15 mouse cellular contexts compared by ENCODE assay signal in the genomic region with DNA sequence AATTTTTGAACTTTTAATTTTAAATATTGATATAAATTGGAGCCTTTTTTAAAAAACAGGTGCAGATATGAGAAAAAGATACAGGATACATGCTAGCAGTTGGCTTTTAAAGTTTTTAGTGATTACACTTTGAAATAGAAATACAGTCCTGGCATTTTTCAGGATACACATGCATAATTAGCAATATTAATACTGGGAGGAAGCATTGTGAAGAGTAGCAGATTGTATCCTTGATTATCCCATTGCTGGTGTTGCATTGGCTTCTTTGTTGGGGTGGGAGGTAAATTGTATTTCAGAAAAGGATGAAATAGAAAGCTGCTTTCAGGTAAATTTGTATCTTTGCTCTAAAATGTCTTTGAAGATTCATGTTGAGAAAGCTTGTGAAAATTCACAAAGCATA.
"Had no signal": no experiment of that assay in that cellular context is flagged by ENCODE, and none has a peak within 500 bp of the region (broad histone marks: within the 10 kb centered on the region; RNA-seq: fewer than 3 reads in every experiment).

No protein-coding gene starts in this region.

- H3K27me3 ChIP-seq: neural tube, embryonic 13.5 days; neural tube, embryonic 15.5 days; stomach, embryonic 15.5 days had no signal

- H3K4me3 ChIP-seq: neural tube, embryonic 13.5 days; neural tube, embryonic 15.5 days; stomach, embryonic 15.5 days had no signal

- H3K4me1 ChIP-seq: neural tube, embryonic 13.5 days; neural tube, embryonic 15.5 days; stomach, embryonic 15.5 days had no signal

- H3K9me3 ChIP-seq: neural tube, embryonic 13.5 days; neural tube, embryonic 15.5 days; stomach, embryonic 15.5 days had no signal

- DNase-seq: right cerebral cortex, adult 18-20 months; right cerebral cortex, postnatal 14 days; right cerebral cortex, postnatal 25 days; right cerebral cortex, postnatal 4 days; spleen, adult 18-20 months; thymus, adult 18-20 months; thymus, adult 2 months; thymus, postnatal 14 days; thymus, postnatal 25 days; thymus, postnatal 36 days; thymus, postnatal 4 days had no signal

- H3K36me3 ChIP-seq: neural tube, embryonic 13.5 days; neural tube, embryonic 15.5 days; stomach, embryonic 15.5 days had no signal

- H3K4me2 ChIP-seq: neural tube, embryonic 13.5 days; neural tube, embryonic 15.5 days; stomach, embryonic 15.5 days had no signal

- H3K9ac ChIP-seq: neural tube, embryonic 13.5 days; neural tube, embryonic 15.5 days; stomach, embryonic 15.5 days had no signal

- H3K27ac ChIP-seq: neural tube, embryonic 13.5 days; neural tube, embryonic 15.5 days; stomach, embryonic 15.5 days; stomach, postnatal 0 days had no signal
